Mouse (Mus musculus) CH12.LX (cell line): ENCODE results near the gene Zbtb7a.
A peak's percentile ranks its signal among the peaks of the same experiment; 100 is the strongest.

Source experiments
- CHD2 ChIP-seq: IDR thresholded peaks from 2 replicates; pipeline ENCODE4 v1.6.1; 2011; ENCODE audit warnings: low read length, improper control_type of control experiment
- CTCF ChIP-seq, 2 experiments: IDR thresholded peaks in 1 of 2; conservative IDR thresholded peaks in 1 of 2; 2 replicates each; pipeline ENCODE4 v1.5.1; 2011 to 2012; ENCODE audit warnings: low read depth in 2 of 2, low read length in 2 of 2, improper control_type of control experiment in 1 of 2, inconsistent platforms in 1 of 2, mild to moderate bottlenecking in 1 of 2, moderate library complexity in 1 of 2
- EP300 ChIP-seq: IDR thresholded peaks from 2 replicates; pipeline ENCODE4 v1.6.1; 2011; ENCODE audit warnings: low read length, improper control_type of control experiment
- ETS1 ChIP-seq: conservative IDR thresholded peaks from 2 replicates; pipeline ENCODE4 v1.6.1; 2012; ENCODE audit warnings: low read depth, mild to moderate bottlenecking, inconsistent platforms, low read length, improper control_type of control experiment, moderate library complexity
- HCFC1 ChIP-seq: IDR thresholded peaks from 2 replicates; pipeline ENCODE4 v1.6.1; 2012; ENCODE audit warnings: low read depth, mild to moderate bottlenecking, inconsistent platforms, low read length, improper control_type of control experiment
- JUND ChIP-seq: conservative IDR thresholded peaks from 2 replicates; pipeline ENCODE4 v1.6.1; 2011; ENCODE audit warnings: low read depth, low read length, improper control_type of control experiment
- MAX ChIP-seq: IDR thresholded peaks from 2 replicates; pipeline ENCODE4 v1.6.1; 2011; ENCODE audit warnings: low read length, improper control_type of control experiment
- MEF2A ChIP-seq: IDR thresholded peaks from 2 replicates; pipeline ENCODE4 v1.6.1; 2014; ENCODE audit warnings: low read depth, mild to moderate bottlenecking, inconsistent platforms, low read length, improper control_type of control experiment, borderline replicate concordance
- MYC ChIP-seq: IDR thresholded peaks from 2 replicates; pipeline ENCODE4 v1.6.1; 2011; ENCODE audit warnings: low read depth, mild to moderate bottlenecking, improper control_type of control experiment, low read length
- NRF1 ChIP-seq: IDR thresholded peaks from 2 replicates; pipeline ENCODE4 v1.6.1; 2014; ENCODE audit warnings: low read depth, mild to moderate bottlenecking, inconsistent platforms, low read length, improper control_type of control experiment, moderate library complexity
- POLR2A ChIP-seq: IDR thresholded peaks from 2 replicates; pipeline ENCODE4 v1.6.1; 2011; ENCODE audit warnings: low read depth, mild to moderate bottlenecking, improper control_type of control experiment, low read length
- SIN3A ChIP-seq: IDR thresholded peaks from 2 replicates; pipeline ENCODE4 v1.6.1; 2012; ENCODE audit warnings: low read length, improper control_type of control experiment, inconsistent platforms
- USF1 ChIP-seq: IDR thresholded peaks from 2 replicates; pipeline ENCODE4 v1.6.1; 2014; ENCODE audit warnings: low read depth, mild to moderate bottlenecking, inconsistent platforms, low read length, improper control_type of control experiment
- ZNF384 ChIP-seq: IDR thresholded peaks from 2 replicates; pipeline ENCODE4 v1.6.1; 2012; ENCODE audit warnings: low read depth, low read length, improper control_type of control experiment, inconsistent platforms

DNA sequence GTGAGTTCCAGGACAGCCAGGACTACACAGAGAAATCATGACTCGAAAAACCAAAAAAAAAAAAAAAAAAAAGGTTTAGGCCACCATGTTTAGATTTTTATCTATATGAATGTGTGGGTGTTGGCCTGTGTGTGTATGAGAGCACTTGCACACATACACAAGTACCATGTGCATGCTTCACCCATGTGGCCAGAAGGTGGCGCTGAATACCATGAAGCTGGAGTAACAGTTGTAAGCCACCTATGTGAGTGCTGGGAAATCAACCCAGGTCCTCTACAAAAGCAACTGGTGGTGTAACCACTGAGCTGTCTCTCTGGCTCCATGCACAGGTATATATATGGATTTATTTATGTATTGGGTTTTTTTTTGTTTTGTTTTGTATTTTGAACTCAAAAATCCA lies 48.0 kb upstream of the Zbtb7a start:
- TF ChIP-seq MYC = 0 out of 2 replicates have a peak, but pooled peaks have one; percentile 16
- no peak for TF ChIP-seq POLR2A
- TF ChIP-seq EP300 = no peak
- TF ChIP-seq MAX = no peak
- TF ChIP-seq CTCF (conservative IDR thresholded peaks at IDR 0.05 in 1 of 2, IDR thresholded peaks at IDR 0.05 in 1 of 2; ENCODE audit: low read depth in 2 of 2, low read length in 2 of 2) = peak; percentile 14 to 57; a peak in 2 of 4 replicates
- TF ChIP-seq ETS1 = no peak
- no peak for TF ChIP-seq USF1
- no peak for TF ChIP-seq NRF1
- TF ChIP-seq SIN3A = no peak
- TF ChIP-seq ZNF384 = no peak
- no peak for TF ChIP-seq HCFC1
- TF ChIP-seq JUND = no peak
- no peak for TF ChIP-seq MEF2A
- no peak for TF ChIP-seq CHD2
